Mouse (Mus musculus) left cerebral cortex, postnatal 25 days (tissue): ENCODE measurements around the gene Rbm38. TPM values are rescaled to one million over a fixed set of nuclear protein-coding genes. Genes with fewer than 3 reads are reported as not detected.

Source experiments
- DNase-seq, 2 experiments: peaks; one replicate each; pipeline ENCODE4 v3.0.0; 2022; ENCODE audit warnings: low spot score in 2 of 2, mixed read lengths in 1 of 2
- intact Hi-C: fragments of 180-260 bp; cut with DNase I; formaldehyde crosslinking; loops from one replicate; pipeline ENCODE4 v1.15.1; 2025
- total RNA-seq, 2 experiments: library from RNA; stranded (reverse); gene quantifications; 2 replicates each; pipeline ENCODE4 v1.2.3; 2021

Rbm38 gene
- total RNA-seq, 2 experiments from 2014 or later, result 2.2 to 3.4 TPM

DNA sequence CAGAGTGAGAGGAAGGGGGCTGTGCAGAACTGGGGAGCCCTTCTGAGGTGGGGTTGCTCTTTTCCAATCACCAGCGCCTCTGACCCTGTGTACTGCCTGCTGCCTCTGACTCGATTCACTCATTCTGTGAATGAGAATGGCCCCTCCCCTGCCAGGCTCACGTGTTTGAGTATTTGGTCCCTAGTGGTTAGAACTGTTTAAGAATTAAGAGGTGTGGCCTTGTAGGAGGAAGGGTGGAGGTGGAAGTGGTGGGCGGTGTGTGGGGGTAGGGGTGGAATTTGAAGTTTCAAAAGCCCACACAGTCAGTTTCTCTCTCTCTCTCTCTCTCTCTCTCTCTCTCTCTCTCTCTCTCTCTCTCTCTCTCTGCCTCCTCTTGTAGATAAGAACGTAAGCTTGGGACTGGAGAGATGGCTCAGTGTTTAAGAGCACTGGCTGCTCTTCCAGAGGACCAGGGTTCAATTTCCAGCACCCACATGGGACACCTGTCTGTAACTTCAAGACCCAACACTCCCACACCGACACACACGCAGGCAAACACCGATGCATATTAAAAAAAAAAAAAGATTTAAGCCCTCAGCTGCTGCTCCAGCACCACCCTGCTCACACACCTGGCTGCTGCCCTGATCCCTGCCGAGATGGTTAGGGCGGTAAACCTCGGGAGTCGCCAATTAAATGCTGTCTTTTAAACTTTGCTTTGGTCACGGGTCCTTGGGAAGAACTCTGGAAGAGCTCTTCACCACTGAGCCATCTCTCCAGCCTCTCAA is 63.6 kb downstream of the Rbm38 start:
- intact Hi-C loops, result loop anchor here (10.0 kb wide), 1 partner anchor 59 kb away; the partner anchor contains the start of gene Rbm38
- DNase-seq, result no peak

Other genes starting within 250 kb of the Rbm38 start
- gene Bmp7, start 80.2 kb upstream of the Rbm38 start, total RNA-seq, result 10 to 100 TPM; 10.8 to 12.2 TPM
- under 1 TPM; 0.41 to 0.73 TPM for gene Spo11, start 42.8 kb upstream of the Rbm38 start, total RNA-seq
- gene Rae1, start 20.4 kb upstream of the Rbm38 start, total RNA-seq, result 10 to 100 TPM; 54.5 to 54.8 TPM
- under 1 TPM in 1 of 2 experiments, not detected in 1; 0.14 TPM for gene Ctcfl, start 99.0 kb downstream of the Rbm38 start, total RNA-seq
- gene Pck1, start 132.6 kb downstream of the Rbm38 start, total RNA-seq, result not detected
- not detected for gene Zbp1, start 198.4 kb downstream of the Rbm38 start, total RNA-seq